Mouse (Mus musculus): ENCODE results near the gene Gm4131.

- no peak for TF ChIP-seq CTCF (IDR thresholded peaks at IDR 0.05; ENCODE audit: low read depth)
- no peak for TF ChIP-seq EP300 (optimal IDR thresholded peaks at IDR 0.05)
Observed at GRCm38 (mm10) chr14:62440036-62440435, 126.7 kb downstream of the Gm4131 start.

All from stomach, postnatal 0 days (tissue).